Mouse (Mus musculus): ENCODE data around the gene Hist1h4j.
"Not testable (repeated sequence)": the region's sequence is repeated elsewhere in the genome, so short reads cannot be mapped to it uniquely, and the experiment has no call there.

Gene Hist1h4j

DNA sequence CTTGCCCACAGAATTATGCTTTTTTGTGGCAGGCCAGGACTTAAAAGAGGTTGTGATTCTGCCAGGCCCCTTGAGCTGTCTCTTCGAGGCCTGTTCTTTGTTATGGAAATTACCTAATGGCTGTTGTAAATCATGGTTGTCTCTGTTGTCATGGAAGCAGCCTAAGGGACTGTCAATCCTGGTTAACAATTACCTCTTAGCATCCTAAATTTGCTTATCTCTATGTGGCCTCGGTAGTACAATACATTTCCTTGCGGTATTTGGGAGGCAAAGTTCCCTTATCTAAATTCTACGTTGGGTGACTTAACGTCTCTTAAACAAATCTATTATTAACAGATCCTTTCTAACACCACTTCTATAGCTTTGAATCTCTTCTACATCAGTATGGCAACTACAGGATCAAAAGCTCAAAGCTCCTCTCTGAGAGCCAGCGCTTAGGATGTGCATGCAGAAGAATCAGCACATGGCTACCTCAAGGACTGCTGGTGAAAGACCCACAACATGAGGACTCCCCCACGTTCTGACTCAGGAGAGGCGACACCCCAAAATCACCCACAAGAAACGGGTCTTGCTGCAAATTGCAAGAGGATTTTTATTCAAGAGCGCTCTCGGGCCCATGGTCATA, 6.8 kb upstream of the Hist1h4j start:
- DNase-seq (ENCODE audit: low spot score): no peak

DNA sequence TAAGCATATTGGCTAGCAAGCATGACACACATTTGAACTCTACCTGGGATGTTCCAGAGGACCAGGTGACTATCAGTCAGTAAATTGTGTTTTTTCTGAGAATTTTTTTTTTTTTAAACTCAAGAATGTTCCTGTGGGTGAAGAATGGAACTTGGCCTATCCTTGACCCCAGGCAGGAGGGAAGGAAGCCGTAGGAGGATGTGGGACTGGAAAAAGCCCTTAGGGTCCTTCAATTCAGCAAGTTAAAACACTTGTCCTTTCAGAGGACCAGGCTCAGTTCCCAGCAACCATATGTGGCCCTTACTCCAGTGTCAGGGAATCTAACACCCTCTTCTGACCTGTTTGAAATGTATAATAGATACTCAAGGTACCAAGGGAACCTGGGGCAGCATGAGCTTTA, 5.3 kb upstream of the Hist1h4j start:
- DNase-seq (ENCODE audit: low spot score): no peak

DNA sequence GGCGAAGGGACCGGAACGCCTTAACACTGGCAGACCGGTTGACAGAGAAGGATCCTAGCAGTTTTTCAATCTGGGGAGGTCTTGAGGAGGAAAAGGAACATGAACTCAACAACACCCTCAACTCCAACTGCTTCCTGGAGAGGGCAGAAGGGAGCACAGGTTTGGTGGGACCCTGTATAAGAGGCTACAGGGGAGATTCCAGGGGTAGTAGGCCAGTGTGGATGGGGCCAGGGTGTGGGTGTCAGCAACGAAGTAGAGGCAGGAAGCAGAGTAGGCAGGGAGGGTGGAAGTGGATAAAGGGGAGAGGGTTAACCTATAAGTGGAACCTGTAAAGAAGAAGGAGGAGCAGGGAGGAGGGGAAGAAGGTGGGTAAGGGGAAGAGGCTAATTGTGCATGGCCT, 1.4 kb upstream of the Hist1h4j start:
- no peak for DNase-seq (ENCODE audit: low spot score)

DNA sequence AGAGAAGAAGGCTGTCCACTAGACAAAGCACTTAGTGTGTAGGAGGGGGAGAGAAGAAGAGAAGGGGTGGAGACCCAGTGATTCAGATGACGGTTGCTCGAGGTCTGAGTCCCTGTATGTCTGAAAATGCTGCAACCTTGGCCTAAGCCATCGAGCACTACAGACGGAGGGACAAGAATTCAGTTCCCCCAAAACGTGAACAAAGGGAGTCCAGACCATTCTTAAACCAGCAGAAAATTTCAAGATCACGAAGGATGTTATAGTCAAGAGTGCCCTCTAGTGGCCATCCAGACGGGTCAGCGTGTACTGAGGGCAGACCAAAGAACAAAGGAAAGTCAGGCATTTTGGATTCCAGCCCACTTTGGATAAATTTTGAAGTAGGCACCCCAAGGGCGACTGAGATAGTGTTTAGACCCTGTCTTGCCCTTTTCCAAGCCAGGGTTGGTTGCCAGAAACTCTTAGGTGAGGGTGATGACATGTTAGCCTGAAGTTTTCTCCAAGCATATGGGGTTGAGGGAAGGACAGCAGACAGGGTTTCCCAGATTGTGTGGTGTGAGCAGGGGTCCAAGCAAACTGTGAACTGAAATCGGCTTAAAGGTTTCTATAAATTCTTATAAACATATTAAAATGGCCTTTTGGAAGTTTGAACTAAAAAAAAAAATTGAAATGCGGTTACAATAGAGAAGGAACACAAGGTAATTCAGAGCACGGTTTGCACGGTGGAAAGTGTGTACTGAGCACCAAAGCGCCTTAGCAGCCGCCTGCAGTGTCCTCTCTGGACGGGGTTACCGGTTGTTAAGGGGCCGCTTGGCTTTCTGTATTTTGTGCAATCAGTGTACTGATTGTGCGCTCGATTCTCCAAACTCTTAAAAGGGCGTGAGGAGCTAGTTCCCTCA, 606 bp upstream of the Hist1h4j start:
- peak; percentile 52 for DNase-seq (ENCODE audit: low spot score)

GRCm38 (mm10) chr13:21745006-21745405, 10.1 kb downstream of the Hist1h4j start:
- no peak for DNase-seq (ENCODE audit: low spot score)

- DNase-seq (ENCODE audit: low spot score): no peak
Measured at GRCm38 (mm10) chr13:21749387-21750158, 14.7 kb downstream of the Hist1h4j start.

- peak; percentile 85 for DNase-seq (ENCODE audit: low spot score)
Measured at GRCm38 (mm10) chr13:21750159-21751017, 15.5 kb downstream of the Hist1h4j start, which contains the start of gene Hist1h4k. TSS of gene Hist1h4k (minus strand) at chr13:21750505.

GRCm38 (mm10) chr13:21751417-21751816, 16.6 kb downstream of the Hist1h4j start:
- no peak for DNase-seq (ENCODE audit: low spot score)

DNA sequence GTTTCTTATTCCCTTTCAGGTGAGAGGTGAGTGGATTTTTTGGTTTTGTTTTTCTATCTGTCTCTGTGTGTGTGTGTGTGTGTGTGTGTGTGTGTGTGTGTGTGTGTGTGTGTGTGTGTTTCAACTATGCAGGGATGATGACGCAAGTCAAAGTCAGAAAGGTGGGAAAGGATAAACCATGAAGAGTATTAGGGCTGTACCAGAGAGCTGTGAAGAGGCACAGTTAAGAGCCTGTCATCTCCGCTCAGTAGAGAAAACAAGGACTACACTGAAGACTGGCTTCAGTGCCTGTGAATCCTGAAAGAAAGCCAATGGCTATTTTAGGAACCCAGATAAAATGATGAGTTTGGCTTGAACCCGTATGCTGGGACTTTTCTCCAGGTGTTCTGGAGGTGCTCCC, 17.0 kb downstream of the Hist1h4j start:
- no peak for DNase-seq (ENCODE audit: low spot score)

DNA sequence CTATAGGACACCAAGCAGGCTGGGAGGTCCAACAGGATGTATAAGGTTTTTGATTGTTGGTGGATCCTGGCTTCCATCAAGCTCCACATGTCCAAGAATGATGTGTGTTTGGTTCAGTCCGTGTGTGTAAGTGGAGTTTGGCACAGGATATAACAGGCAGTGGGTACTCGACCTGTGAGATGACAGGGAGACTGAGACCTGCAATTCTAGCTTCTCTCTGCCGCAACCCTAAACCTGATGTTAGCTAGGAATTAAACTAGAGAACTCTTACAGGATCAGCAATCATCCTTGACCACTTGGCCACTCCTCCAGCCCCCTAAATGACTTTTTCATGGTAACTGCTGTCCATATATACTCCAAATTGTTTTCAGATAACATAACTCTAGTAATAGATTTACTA, 17.5 kb downstream of the Hist1h4j start:
- no peak for DNase-seq (ENCODE audit: low spot score)

- no peak for DNase-seq (ENCODE audit: low spot score)
Measured at GRCm38 (mm10) chr13:21753051-21753523, 18.2 kb downstream of the Hist1h4j start.

DNA sequence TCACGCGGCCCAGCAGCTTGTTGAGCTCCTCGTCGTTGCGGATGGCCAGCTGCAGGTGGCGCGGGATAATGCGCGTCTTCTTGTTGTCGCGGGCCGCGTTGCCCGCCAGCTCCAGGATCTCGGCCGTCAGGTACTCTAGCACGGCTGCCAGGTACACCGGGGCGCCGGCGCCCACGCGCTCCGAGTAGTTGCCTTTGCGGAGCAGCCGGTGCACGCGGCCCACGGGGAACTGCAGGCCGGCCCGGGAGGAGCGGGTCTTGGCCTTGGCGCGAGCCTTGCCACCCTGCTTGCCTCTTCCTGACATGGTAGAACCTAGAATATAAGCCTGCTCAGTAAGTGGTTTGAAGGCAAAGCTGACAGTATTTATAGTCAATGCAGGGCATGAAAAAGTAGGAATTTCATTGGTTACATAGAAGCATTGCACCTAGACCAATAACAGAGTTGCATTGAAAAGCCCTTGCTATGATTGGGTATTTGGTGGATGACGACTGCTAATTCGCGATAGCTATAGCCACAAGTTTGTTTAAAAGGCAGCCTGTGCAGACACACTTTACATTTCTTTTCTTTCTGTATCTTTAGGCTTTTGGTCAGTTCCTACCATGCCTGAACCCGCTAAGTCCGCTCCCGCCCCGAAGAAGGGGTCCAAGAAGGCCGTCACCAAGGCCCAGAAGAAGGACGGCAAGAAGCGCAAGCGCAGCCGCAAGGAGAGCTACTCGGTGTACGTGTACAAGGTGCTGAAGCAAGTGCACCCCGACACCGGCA, 18.8 kb downstream of the Hist1h4j start, which contains the start of the genes Hist1h2ak and Hist1h2bn:
Gene Hist1h2ak (minus strand): TSS at position 304 of the 762 bp plus-strand sequence.
Gene Hist1h2bn (plus strand): TSS at position 600 of the 762 bp plus-strand sequence.
- DNase-seq (ENCODE audit: low spot score): peak; percentile 69

GRCm38 (mm10) chr13:21754294-21755001, 19.6 kb downstream of the Hist1h4j start:
- not testable (repeated sequence) for DNase-seq (ENCODE audit: low spot score)

- no peak for DNase-seq (ENCODE audit: low spot score)
Measured at GRCm38 (mm10) chr13:21755707-21756106, 20.8 kb downstream of the Hist1h4j start.

- DNase-seq (ENCODE audit: low spot score): peak; percentile 40
Measured at GRCm38 (mm10) chr13:21778814-21779766, 44.2 kb downstream of the Hist1h4j start.

DNA sequence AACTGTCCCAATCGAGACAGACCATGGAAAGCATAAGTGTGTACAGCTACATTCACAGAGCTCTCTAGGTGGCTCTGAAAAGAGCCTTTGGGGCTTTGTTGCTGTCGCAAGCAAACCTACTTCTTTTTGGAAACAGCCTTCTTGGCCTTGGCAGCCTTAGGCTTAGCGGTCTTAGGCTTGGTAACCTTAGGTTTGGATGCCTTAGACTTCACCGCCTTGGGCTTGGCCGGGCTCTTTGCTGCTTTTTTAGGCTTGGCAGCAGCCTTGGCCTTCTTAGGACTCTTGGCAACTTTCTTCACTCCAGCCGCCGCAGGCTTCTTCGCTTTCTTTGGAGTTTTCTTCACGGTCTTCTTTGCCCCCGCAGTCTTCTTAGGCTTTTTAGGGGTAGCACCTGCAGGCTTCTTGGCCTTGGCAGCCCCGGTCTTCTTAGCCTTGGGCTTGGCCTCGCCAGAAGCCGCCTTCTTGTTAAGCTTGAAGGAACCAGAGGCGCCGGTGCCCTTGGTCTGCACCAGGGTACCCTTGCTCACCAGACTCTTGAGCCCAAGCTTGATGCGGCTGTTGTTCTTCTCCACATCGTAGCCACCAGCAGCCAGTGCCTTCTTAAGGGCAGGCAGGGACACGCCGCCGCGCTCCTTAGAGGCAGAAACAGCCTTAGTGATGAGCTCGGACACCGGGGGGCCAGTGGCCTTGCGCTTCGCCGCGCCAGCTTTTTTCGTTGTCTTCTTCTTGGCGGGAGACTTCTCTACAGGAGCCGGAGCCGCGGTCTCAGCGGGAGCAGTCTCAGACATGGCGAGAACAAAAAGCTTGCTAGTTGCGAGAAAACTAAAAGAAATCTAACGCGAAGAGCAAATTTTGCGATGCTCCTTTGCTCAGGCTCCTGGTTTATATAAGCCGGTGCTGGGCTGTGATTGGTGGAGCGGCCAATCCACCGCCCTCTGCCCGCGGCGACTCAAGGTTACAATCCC, 45.2 kb downstream of the Hist1h4j start, which contains the start of gene Hist1h1b:
Gene Hist1h1b (minus strand): TSS at position 859 of the 965 bp plus-strand sequence.
- DNase-seq (ENCODE audit: low spot score): peak; percentile 57

GRCm38 (mm10) chr13:21781021-21781555, 46.2 kb downstream of the Hist1h4j start:
- no peak for DNase-seq (ENCODE audit: low spot score)
